Mouse (Mus musculus) ES-E14 (cell line): ENCODE data around the gene Cfap44. TPM values are rescaled to one million over a fixed set of nuclear protein-coding genes. Genes with fewer than 3 reads are reported as not detected.

Source experiments
- DNase-seq: peaks from one replicate; pipeline ENCODE4 v3.0.0-alpha.2; 2013; ENCODE audit warnings: low read depth, low spot score
- H3K27ac ChIP-seq: 2 replicates; pipeline ENCODE4 v1.5.1; 2012; ENCODE audit warnings: low read depth, mild to moderate bottlenecking, low read length, moderate library complexity, mixed read lengths; ENCODE audit not compliant: poor library complexity, insufficient read depth, severe bottlenecking
- H3K36me3 ChIP-seq: 2 replicates; pipeline ENCODE4 v1.6.1; 2012; ENCODE audit warnings: mild to moderate bottlenecking, low read length, moderate library complexity, mixed read lengths; ENCODE audit not compliant: control insufficient read depth, poor library complexity, insufficient read depth, severe bottlenecking
- H3K4me1 ChIP-seq, 2 experiments: fragments of 150-350 bp in 1 of 2; sonication (generic) in 1 of 2; 2 replicates each; pipeline ENCODE4 v1.6.1; 2012; ENCODE audit warnings: low read length in 2 of 2, mild to moderate bottlenecking in 1 of 2, mixed read lengths in 1 of 2; ENCODE audit not compliant: control insufficient read depth in 2 of 2, insufficient read depth in 2 of 2, poor library complexity in 1 of 2
- H3K4me3 ChIP-seq, 2 experiments: fragments of 150-350 bp in 1 of 2; sonication (generic) in 1 of 2; 2 replicates each; pipeline ENCODE4 v1.5.1; 2012; ENCODE audit warnings: low read length in 2 of 2, low read depth in 1 of 2, mild to moderate bottlenecking in 1 of 2, mixed read lengths in 1 of 2; ENCODE audit not compliant: insufficient read depth in 1 of 2, poor library complexity in 1 of 2, severe bottlenecking in 1 of 2
- H3K9ac ChIP-seq: 2 replicates; pipeline ENCODE4 v1.6.1; 2012; ENCODE audit warnings: low read depth, mild to moderate bottlenecking, low read length, mixed read lengths; ENCODE audit not compliant: poor library complexity, insufficient read depth, severe bottlenecking
- H3K9me3 ChIP-seq: fragments of 150-350 bp; sonication (generic); 2 replicates; pipeline ENCODE4 v1.6.1; 2012; ENCODE audit warnings: low read depth, mild to moderate bottlenecking, low read length; ENCODE audit not compliant: control insufficient read depth, insufficient read depth
- CHD2 ChIP-seq: IDR thresholded peaks from 2 replicates; pipeline ENCODE4 v1.6.1; 2014; ENCODE audit warnings: mild to moderate bottlenecking, low read depth, low read length, inconsistent platforms
- HCFC1 ChIP-seq: IDR thresholded peaks from 2 replicates; pipeline ENCODE4 v1.6.1; 2012; ENCODE audit warnings: low read length, inconsistent platforms, borderline replicate concordance; ENCODE audit not compliant: insufficient read depth
- MAFK ChIP-seq: IDR thresholded peaks from 2 replicates; pipeline ENCODE4 v1.6.1; 2014; ENCODE audit warnings: mild to moderate bottlenecking, low read depth, low read length, inconsistent platforms; ENCODE audit not compliant: insufficient read depth
- ZC3H11A ChIP-seq: IDR thresholded peaks from 2 replicates; pipeline ENCODE4 v1.6.1; 2012; ENCODE audit warnings: low read depth, mild to moderate bottlenecking, inconsistent platforms, low read length, borderline replicate concordance
- ZNF384 ChIP-seq: IDR thresholded peaks from 2 replicates; pipeline ENCODE4 v1.6.1; 2012; ENCODE audit warnings: low read depth, low read length, inconsistent platforms
- in situ Hi-C, 2 experiments: fragments of 600-800 bp; cut with MboI; formaldehyde crosslinking; loops; one replicate each; pipeline ENCODE4 v1.15.1; 2025; ENCODE audit warnings: low sequenced_read_pairs in 2 of 2, inconsistent platforms in 1 of 2; ENCODE audit not compliant: unreplicated experiment in 2 of 2
- total RNA-seq: library from RNA; depleted of rRNA; stranded (reverse); fragments of 300-350 nt; gene quantifications from 2 replicates; pipeline ENCODE4 v1.2.3, GENCODE M21; 2012

The Cfap44 gene
- total RNA-seq, 1 experiment, result 0.22 TPM

- no peak overlapping the region for H3K27ac ChIP-seq
- no peaks in the 10 kb centered on the region for H3K36me3 ChIP-seq
- H3K4me3 ChIP-seq, result no peak overlapping the region
- H3K9me3 ChIP-seq, result no peaks in the 10 kb centered on the region
- TF ChIP-seq CHD2, result no peak
- TF ChIP-seq ZC3H11A, result no peak
- TF ChIP-seq ZNF384, result no peak
- TF ChIP-seq MAFK, result no peak
- TF ChIP-seq HCFC1, result no peak
- no peak overlapping the region for H3K9ac ChIP-seq
- H3K4me1 ChIP-seq, result no peaks in the 10 kb centered on the region
- DNase-seq, result no peak
- in situ Hi-C loops, result no loop called here
Measured at GRCm38 (mm10) chr16:44404933-44405332, 10.3 kb downstream of the Cfap44 start.

GRCm38 (mm10) chr16:44407211-44407610 lies 12.6 kb downstream of the Cfap44 start:
- Histone ChIP-seq H3K9ac (no peak overlapping the region), H3K4me3 (no peak overlapping the region), H3K36me3 (no peaks in the 10 kb centered on the region), H3K4me1 (no peaks in the 10 kb centered on the region), H3K27ac (no peak overlapping the region), H3K9me3 (no peaks in the 10 kb centered on the region)
- no peak for DNase-seq
- in situ Hi-C loops, result no loop called here
- no peak for TF ChIP-seq ZC3H11A
- TF ChIP-seq HCFC1, result no peak
- no peak for TF ChIP-seq MAFK
- TF ChIP-seq CHD2, result no peak
- no peak for TF ChIP-seq ZNF384

- H3K4me1 ChIP-seq, result no peaks in the 10 kb centered on the region
- in situ Hi-C loops, result no loop called here
- no peak for DNase-seq
- TF ChIP-seq CHD2 (no peak), HCFC1 (no peak), ZNF384 (no peak), ZC3H11A (no peak), MAFK (no peak)
- H3K4me3 ChIP-seq, result no peak overlapping the region
- no peak overlapping the region for H3K9ac ChIP-seq
- H3K27ac ChIP-seq, result no peak overlapping the region
- H3K36me3 ChIP-seq, result no peaks in the 10 kb centered on the region
- no peaks in the 10 kb centered on the region for H3K9me3 ChIP-seq
Measured at GRCm38 (mm10) chr16:44408290-44408689, 13.7 kb downstream of the Cfap44 start.

GRCm38 (mm10) chr16:44410176-44410575 lies 15.6 kb downstream of the Cfap44 start:
- in situ Hi-C loops, result no loop called here
- DNase-seq, result no peak
- Histone ChIP-seq H3K36me3 (no peaks in the 10 kb centered on the region), H3K27ac (no peak overlapping the region), H3K4me3 (no peak overlapping the region), H3K9ac (no peak overlapping the region), H3K9me3 (no peaks in the 10 kb centered on the region), H3K4me1 (no peaks in the 10 kb centered on the region)
- TF ChIP-seq ZNF384, result no peak
- no peak for TF ChIP-seq ZC3H11A
- no peak for TF ChIP-seq CHD2
- TF ChIP-seq MAFK, result no peak
- TF ChIP-seq HCFC1, result no peak

- Histone ChIP-seq H3K36me3 (no peaks in the 10 kb centered on the region), H3K27ac (no peak overlapping the region), H3K9ac (no peak overlapping the region), H3K4me3 (no peak overlapping the region), H3K9me3 (no peaks in the 10 kb centered on the region), H3K4me1 (no peaks in the 10 kb centered on the region)
- DNase-seq, result no peak
- in situ Hi-C loops, result no loop called here
- TF ChIP-seq CHD2, result no peak
- no peak for TF ChIP-seq HCFC1
- TF ChIP-seq ZNF384, result no peak
- no peak for TF ChIP-seq MAFK
- no peak for TF ChIP-seq ZC3H11A
Measured at GRCm38 (mm10) chr16:44417596-44417995, 23.0 kb downstream of the Cfap44 start.
